Mouse (Mus musculus) neural tube, embryonic 13.5 days (tissue): ENCODE data around the gene Scaf4. TPM values are rescaled to one million over a fixed set of nuclear protein-coding genes. Genes with fewer than 3 reads are reported as not detected.

Experiments used
- ATAC-seq: fragments of 200-750 bp; cut with Nextera tagmentation; 2 replicates; pipeline ENCODE4 v1.8.0; 2017; ENCODE audit warnings: low read depth, mild to moderate bottlenecking, moderate TSS enrichment, moderate library complexity
- H3K27ac ChIP-seq: fragments of 300-500 bp; sonication (generic); replicated peaks from 2 replicates; pipeline ENCODE4 v1.5.1; 2015; ENCODE audit warnings: moderate library complexity, mild to moderate bottlenecking, inconsistent platforms
- H3K27me3 ChIP-seq: fragments of 300-500 bp; sonication (generic); 2 replicates; pipeline ENCODE4 v1.6.1; 2015; ENCODE audit warnings: mild to moderate bottlenecking, inconsistent platforms
- H3K36me3 ChIP-seq: fragments of 300-500 bp; sonication (generic); 2 replicates; pipeline ENCODE4 v1.6.1; 2015; ENCODE audit warnings: mild to moderate bottlenecking, inconsistent platforms
- H3K4me1 ChIP-seq: fragments of 300-500 bp; sonication (generic); replicated peaks from 2 replicates; pipeline ENCODE4 v1.6.1; 2015; ENCODE audit warnings: inconsistent platforms
- H3K4me2 ChIP-seq: fragments of 300-500 bp; sonication (generic); 2 replicates; pipeline ENCODE4 v1.6.1; 2015; ENCODE audit warnings: inconsistent platforms, mild to moderate bottlenecking, moderate library complexity
- H3K4me3 ChIP-seq: fragments of 300-500 bp; sonication (generic); 2 replicates; pipeline ENCODE4 v1.5.1; 2015; ENCODE audit warnings: mild to moderate bottlenecking, inconsistent platforms
- H3K9ac ChIP-seq: fragments of 300-500 bp; sonication (generic); 2 replicates; pipeline ENCODE4 v1.6.1; 2015; ENCODE audit warnings: moderate library complexity, mild to moderate bottlenecking, inconsistent platforms
- H3K9me3 ChIP-seq: fragments of 300-500 bp; sonication (generic); 2 replicates; pipeline ENCODE4 v1.6.1; 2016; ENCODE audit warnings: inconsistent platforms
- WGBS: fragments of 180-500 bp; shearing (Covaris S2); methylation state at CpG from one replicate; pipeline ENCODE4 v1.1.7; 2015; 5-methylcytosine and 5-hydroxymethylcytosine counted together
- polyA plus RNA-seq: library from polyadenylated mRNA; unstranded; fragments of >200 nt; fragmentation: Nextera tagmentation; extraction: Ambion mirVana; gene quantifications from 2 replicates; pipeline ENCODE4 v1.2.1, GENCODE M21; 2015

The Scaf4 gene
- polyA plus RNA-seq, 1 experiment from 2014 or later = 26.4 TPM

DNA sequence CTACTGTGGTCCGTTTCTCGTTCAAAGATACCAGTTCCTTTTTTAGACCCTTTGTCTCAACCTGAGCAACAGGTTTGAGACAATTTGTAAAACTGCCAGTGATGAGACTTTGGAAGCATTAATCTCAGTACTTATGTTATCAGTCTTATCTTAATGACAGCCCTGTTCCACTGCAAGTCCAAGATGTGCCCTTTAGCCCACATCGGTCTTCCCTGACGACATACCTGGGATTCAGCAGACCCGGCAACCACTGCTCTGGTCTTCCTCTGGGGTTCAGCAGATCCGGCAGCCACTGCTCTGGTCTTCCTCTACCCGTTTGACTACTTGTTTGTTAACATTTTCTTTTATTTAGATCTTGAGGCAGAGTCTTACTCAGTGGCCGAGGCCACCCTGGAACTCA, 72.5 kb downstream of the Scaf4 start:
- WGBS = 87% methylated on average over 8 of the region's 8 CpGs
- H3K4me2 ChIP-seq = no peak overlapping the region
- H3K4me1 ChIP-seq = no peaks in the 10 kb centered on the region
- H3K27me3 ChIP-seq = no peaks in the 10 kb centered on the region
- no peaks in the 10 kb centered on the region for H3K9me3 ChIP-seq
- H3K9ac ChIP-seq = no peak overlapping the region
- no peak for ATAC-seq
- no peak overlapping the region for H3K4me3 ChIP-seq
- H3K36me3 ChIP-seq = no peaks in the 10 kb centered on the region
- no peak overlapping the region for H3K27ac ChIP-seq

DNA sequence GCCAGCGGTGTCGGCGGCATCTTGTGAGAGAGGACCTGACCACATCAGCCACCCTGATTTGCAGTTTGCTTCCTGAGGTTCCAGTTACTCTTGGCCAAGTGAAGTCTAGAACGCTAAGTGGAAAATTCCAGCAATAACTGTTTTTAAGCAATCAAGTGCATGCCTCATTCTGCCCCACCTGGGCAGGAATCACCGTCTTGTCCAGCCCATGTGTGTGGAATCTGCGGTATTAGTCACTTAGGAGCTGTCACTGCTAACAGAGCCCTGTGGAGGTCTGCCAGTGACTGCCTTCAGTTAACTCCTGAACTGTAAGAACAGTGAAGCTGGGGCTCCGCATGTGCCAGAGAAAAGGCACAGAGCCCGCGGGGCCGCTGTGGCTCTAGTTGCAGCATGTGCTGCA, 73.6 kb downstream of the Scaf4 start:
- H3K4me1 ChIP-seq = no peaks in the 10 kb centered on the region
- H3K27me3 ChIP-seq = no peaks in the 10 kb centered on the region
- no peak overlapping the region for H3K27ac ChIP-seq
- no peak for ATAC-seq
- no peaks in the 10 kb centered on the region for H3K36me3 ChIP-seq
- WGBS = 90% methylated on average over 10 of the region's 10 CpGs
- no peak overlapping the region for H3K4me3 ChIP-seq
- H3K9me3 ChIP-seq = no peaks in the 10 kb centered on the region
- H3K9ac ChIP-seq = no peak overlapping the region
- no peak overlapping the region for H3K4me2 ChIP-seq

DNA sequence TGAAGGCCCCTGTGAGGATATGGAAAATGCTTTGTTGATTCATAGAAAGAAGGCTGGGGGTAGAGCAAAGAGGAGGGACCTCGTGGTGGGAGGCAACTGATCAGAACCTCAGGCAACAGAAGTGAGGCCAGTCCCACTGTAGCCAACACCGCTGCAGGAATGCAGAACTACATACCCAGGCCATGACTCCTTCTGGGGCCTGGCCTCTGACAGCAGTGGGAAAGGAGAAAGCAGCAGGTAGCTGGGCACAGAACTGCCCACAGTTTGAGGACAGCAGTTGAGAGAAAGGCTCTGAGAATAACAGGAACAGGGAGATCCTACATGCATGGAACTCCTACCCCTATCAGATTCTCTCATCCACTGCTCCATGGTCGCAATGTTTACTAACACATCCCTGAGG, 75.3 kb downstream of the Scaf4 start:
- H3K9me3 ChIP-seq = no peaks in the 10 kb centered on the region
- WGBS = 86% methylated on average over 3 of the region's 3 CpGs
- H3K36me3 ChIP-seq = no peaks in the 10 kb centered on the region
- H3K9ac ChIP-seq = no peak overlapping the region
- H3K4me1 ChIP-seq = no peaks in the 10 kb centered on the region
- no peaks in the 10 kb centered on the region for H3K27me3 ChIP-seq
- ATAC-seq = no peak
- H3K4me2 ChIP-seq = no peak overlapping the region
- no peak overlapping the region for H3K4me3 ChIP-seq
- H3K27ac ChIP-seq = no peak overlapping the region

DNA sequence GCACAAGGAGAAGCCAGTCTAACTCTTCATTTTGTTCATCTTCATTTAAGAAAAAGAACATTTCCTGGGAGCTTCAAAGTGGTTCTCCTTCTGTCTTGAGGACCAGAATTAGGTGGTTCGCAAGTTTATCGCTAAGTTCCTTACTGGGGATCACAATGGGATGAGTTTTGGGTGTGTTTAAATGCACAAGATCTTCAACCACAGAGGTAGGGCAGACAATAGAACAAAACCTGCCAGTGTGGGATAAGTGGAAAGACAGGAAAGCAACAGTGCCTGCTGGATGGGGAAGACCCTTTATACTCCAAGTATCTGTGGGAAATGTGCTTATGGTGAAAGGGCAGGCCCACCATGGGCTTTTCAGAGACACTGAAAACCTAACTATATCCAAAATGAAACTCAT, 79.4 kb downstream of the Scaf4 start:
- Histone ChIP-seq H3K4me3 (no peak overlapping the region), H3K4me1 (no peaks in the 10 kb centered on the region), H3K36me3 (no peaks in the 10 kb centered on the region), H3K27ac (no peak overlapping the region), H3K9me3 (no peaks in the 10 kb centered on the region), H3K27me3 (no peaks in the 10 kb centered on the region), H3K9ac (no peak overlapping the region), H3K4me2 (no peak overlapping the region)
- 100% methylated on average over 2 of the region's 2 CpGs for WGBS
- no peak for ATAC-seq

DNA sequence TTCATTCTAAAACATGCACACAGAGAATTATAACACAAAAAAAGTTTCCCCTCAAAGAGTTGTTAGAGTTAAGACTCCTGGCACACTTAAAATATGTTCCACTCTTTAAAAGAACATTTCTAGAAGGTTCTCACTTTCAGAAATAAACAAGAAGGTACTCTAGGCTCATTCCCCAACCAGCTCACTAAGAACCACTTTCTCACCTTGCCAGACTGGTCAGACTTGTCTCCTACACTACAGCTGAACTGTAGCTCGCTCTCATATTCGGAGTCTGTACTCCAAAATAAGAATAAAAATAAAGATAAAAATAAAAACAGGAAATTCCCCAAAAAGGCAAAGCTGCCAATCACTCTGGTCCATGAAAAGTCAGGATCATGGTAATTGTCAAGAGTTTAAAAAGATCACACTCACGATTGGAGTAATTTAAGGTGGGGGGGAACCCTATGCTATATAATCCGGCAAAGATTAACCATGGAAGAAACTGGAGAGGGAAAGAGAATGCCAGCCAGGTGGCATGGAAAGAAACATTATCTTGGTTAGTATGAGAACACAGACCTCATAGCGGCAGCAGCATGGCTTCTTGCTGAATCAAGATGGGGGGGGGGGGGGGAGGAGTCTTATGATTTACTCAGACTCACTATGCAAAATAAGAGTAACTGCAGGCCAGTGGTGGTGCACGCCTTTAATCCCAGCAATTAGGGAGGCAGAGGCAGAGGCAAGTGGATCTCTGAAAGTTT, 80.9 kb downstream of the Scaf4 start:
- H3K9me3 ChIP-seq = no peaks in the 10 kb centered on the region
- no peaks in the 10 kb centered on the region for H3K36me3 ChIP-seq
- no peak overlapping the region for H3K4me2 ChIP-seq
- no peak overlapping the region for H3K4me3 ChIP-seq
- 90% methylated on average over 6 of the region's 6 CpGs for WGBS
- no peaks in the 10 kb centered on the region for H3K4me1 ChIP-seq
- no peak overlapping the region for H3K9ac ChIP-seq
- no peak overlapping the region for H3K27ac ChIP-seq
- no peaks in the 10 kb centered on the region for H3K27me3 ChIP-seq
- ATAC-seq = no peak

DNA sequence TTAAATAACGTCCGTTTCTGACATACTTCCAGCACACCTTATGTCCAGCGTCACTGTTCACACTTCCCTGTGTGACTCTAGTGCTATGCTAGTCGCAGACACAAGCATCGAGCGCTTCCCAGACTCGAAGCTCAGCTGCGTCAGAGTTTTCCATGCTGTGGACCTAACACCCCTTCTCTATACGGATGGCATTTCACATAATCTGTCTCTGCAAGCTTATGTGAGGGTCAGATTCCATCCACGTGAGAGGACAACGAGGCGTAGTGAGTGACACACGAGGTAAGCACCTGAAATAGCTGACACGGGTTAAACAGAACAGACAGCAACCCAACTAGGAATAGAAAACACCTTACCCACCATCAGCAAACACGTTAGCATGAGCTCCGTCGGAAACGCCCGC, 82.2 kb downstream of the Scaf4 start:
- H3K4me3 ChIP-seq = no peak overlapping the region
- WGBS = 76% methylated on average over 19 of the region's 19 CpGs
- H3K4me2 ChIP-seq = no peak overlapping the region
- no peaks in the 10 kb centered on the region for H3K36me3 ChIP-seq
- H3K9me3 ChIP-seq = no peaks in the 10 kb centered on the region
- no peak overlapping the region for H3K9ac ChIP-seq
- 0 out of 2 replicates have a peak, but pooled peaks cover 6% of the 10 kb centered on the region for H3K4me1 ChIP-seq
- H3K27ac ChIP-seq = no peak overlapping the region
- no peak for ATAC-seq
- no peaks in the 10 kb centered on the region for H3K27me3 ChIP-seq

DNA sequence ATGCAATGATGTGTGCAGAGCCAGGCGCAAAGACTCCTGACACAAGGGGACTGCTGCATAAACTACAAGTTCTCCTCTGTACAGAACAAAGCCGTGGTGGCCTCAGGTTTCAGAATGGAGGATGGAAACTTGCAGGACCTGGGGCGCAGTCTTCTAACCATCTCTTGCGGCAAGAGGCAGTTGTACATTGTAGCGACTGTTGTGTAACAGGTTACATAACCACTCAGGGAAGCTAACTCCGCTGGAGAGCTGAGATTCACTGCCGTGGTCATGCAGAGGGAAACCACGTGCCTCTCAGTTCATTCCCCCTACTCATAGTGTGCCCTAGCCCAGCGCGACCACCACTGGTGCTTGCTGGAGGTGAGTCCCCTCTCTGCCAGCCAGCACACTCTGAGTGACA, 85.1 kb downstream of the Scaf4 start:
- Histone ChIP-seq H3K4me2 (no peak overlapping the region), H3K4me1 (0 out of 2 replicates have a peak, but pooled peaks cover 6% of the 10 kb centered on the region), H3K36me3 (no peaks in the 10 kb centered on the region), H3K27me3 (no peaks in the 10 kb centered on the region), H3K9me3 (no peaks in the 10 kb centered on the region), H3K9ac (no peak overlapping the region), H3K4me3 (no peak overlapping the region), H3K27ac (no peak overlapping the region)
- ATAC-seq = no peak
- WGBS = 89% methylated on average over 10 of the region's 10 CpGs

DNA sequence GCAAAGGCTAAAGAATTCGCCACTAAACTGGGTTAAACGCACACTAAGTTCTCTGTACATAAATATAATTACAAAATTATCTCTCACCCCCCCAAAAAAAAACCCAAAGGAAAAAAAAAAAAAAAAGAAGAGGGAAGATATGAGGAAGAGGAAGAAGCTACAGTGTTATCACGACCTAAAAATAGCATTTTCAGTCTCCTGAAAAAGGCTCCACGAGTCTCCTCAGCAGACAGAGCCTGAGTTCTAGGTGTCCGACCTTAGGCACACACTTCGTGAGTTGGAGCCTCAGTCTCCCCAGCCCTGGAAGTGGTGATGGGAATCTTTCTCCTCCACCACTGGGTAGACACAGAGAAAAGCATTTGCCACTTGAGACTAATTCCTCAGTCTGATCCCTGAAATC, 85.7 kb downstream of the Scaf4 start:
- WGBS = 87% methylated on average over 6 of the region's 6 CpGs

DNA sequence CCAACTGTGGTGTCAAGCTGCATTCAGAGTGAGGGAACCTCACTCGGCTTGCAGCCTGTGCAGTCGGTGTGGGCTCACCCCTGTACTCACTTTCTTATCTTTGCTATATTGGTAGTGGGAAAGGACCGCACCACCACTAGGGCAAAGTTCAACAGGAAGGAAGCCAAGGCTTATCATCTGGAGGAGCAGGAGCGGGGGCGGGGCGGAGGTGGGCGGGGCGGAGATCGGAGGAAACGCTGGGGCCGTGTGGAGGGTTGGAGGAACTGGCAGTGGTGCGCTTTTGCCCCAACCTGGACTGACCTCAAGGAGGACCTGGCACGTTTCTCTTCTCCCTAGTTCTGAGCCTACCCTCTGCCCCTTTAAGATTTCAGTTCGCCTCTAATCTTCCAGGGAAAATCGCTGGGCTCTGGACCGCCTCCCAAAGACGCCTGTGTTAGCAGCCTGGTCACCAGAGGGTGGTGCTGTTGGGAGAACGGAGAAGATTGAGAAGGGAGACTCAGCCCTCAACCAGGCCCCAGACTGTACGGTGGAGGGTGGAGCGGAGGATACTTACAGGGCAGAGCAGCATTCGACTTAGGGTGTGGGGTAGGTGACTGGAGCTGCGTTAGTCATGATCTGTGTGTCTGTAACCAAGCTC, 86.8 kb downstream of the Scaf4 start:
- Histone ChIP-seq H3K4me1 (0 out of 2 replicates have a peak, but pooled peaks cover 6% of the 10 kb centered on the region), H3K27ac (no peak overlapping the region), H3K36me3 (no peaks in the 10 kb centered on the region), H3K4me3 (peak overlapping the region; percentile 41), H3K9ac (peak overlapping the region; percentile 62), H3K27me3 (no peaks in the 10 kb centered on the region), H3K4me2 (peak overlapping the region; percentile 60), H3K9me3 (no peaks in the 10 kb centered on the region)
- peak; percentile 89 for ATAC-seq
- WGBS = 3% methylated on average over 22 of the region's 22 CpGs

More for the DNA sequence above, 85.7 kb downstream of the Scaf4 start:
- 0 out of 2 replicates have a peak, but pooled peaks cover 6% of the 10 kb centered on the region for H3K4me1 ChIP-seq
- H3K36me3 ChIP-seq = no peaks in the 10 kb centered on the region
- H3K27me3 ChIP-seq = no peaks in the 10 kb centered on the region
- no peaks in the 10 kb centered on the region for H3K9me3 ChIP-seq
- H3K27ac ChIP-seq = no peak overlapping the region
- H3K4me3 ChIP-seq = no peak overlapping the region
- ATAC-seq = no peak
- H3K4me2 ChIP-seq = no peak overlapping the region
- no peak overlapping the region for H3K9ac ChIP-seq

DNA sequence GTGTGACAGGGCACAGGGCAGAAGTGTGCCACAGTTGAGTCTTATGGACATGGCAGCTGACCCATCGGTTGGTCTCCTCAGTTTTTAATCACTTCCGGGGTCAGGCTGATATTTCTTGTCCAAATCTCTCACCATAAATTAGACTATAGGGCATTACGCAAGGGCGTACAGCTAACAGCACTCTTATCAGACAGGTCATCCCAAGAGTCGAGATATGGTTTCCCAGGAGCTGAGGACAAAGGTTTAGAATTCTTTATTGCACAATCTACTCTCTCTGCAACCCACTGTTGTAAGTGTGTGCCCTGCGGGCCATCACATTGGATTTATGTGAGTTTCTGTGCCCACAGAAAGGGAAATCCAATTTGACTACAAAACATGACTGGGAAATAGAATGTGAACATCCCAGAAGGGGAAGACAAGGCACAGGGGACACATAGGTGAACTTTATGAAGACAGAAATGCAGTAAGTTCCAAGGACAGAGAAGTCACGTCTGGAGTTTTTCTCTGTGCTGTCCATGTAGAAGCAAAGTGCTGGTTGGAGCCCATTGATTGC, 87.5 kb downstream of the Scaf4 start:
- Histone ChIP-seq H3K4me3 (no peak overlapping the region), H3K4me1 (0 out of 2 replicates have a peak, but pooled peaks cover 6% of the 10 kb centered on the region), H3K27ac (no peak overlapping the region), H3K9ac (no peak overlapping the region), H3K27me3 (no peaks in the 10 kb centered on the region), H3K36me3 (no peaks in the 10 kb centered on the region), H3K4me2 (no peak overlapping the region), H3K9me3 (no peaks in the 10 kb centered on the region)
- WGBS = 85% methylated on average over 7 of the region's 7 CpGs
- no peak for ATAC-seq

DNA sequence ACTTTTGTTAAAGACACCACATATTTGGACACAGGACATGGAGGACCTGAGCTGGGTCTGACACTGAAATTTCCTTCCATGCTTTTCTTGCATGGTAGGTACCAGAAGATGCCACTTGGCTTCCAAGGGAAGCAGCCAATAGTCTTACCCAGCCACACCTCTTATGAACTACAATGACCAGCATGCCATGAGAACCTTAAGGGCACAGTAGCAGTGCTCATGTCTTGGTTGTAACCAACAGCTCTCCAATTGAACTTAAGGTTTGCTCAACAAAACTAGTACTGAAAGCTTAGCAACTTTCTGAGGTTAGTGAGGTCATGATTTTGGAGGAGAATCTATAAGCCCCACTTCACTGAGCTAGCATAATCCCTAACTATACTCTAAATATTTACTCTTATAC, 90.6 kb downstream of the Scaf4 start:
- Histone ChIP-seq H3K9ac (no peak overlapping the region), H3K4me3 (no peak overlapping the region), H3K9me3 (no peaks in the 10 kb centered on the region), H3K4me1 (0 out of 2 replicates have a peak, but pooled peaks cover 6% of the 10 kb centered on the region), H3K27me3 (no peaks in the 10 kb centered on the region), H3K36me3 (no peaks in the 10 kb centered on the region), H3K4me2 (no peak overlapping the region), H3K27ac (no peak overlapping the region)
- ATAC-seq = no peak

DNA sequence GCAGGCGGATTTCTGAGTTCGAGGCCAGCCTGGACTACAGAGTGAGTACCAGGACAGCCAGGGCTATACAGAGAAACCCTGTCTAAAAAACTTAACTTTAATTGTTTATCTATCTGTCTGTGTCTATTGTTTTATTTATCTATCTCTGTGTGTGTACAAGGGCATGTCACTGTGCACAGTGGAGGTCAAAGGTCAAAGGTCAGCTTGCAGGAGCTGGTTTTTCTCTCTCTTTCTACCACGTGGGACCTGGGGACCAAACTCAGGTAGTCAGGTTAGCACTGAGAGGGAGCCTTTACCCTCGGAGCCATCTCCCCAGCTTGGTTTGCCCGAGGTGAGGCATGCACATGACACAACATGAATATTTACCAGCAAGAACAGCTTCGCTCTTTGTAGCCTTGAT, 93.0 kb downstream of the Scaf4 start:
- ATAC-seq = no peak
- Histone ChIP-seq H3K9me3 (no peaks in the 10 kb centered on the region), H3K27me3 (no peaks in the 10 kb centered on the region), H3K4me2 (no peak overlapping the region), H3K4me3 (no peak overlapping the region), H3K9ac (no peak overlapping the region), H3K27ac (no peak overlapping the region), H3K4me1 (no peaks in the 10 kb centered on the region), H3K36me3 (no peaks in the 10 kb centered on the region)
- WGBS = 80% methylated on average over 6 of the region's 6 CpGs
